Mouse (Mus musculus) lung, adult 2 months (tissue): ENCODE data around the gene Tex26. TPM values are rescaled to one million over a fixed set of nuclear protein-coding genes. Genes with fewer than 3 reads are reported as not detected.

Experiments
- DNase-seq: peaks from one replicate; pipeline ENCODE4 v3.0.0; 2022
- H3K4me1 ChIP-seq: fragments of 200-500 bp; 2 replicates; pipeline ENCODE4 v1.6.1; 2011; ENCODE audit warnings: low read length; ENCODE audit not compliant: control insufficient read depth, insufficient read depth
- H3K4me3 ChIP-seq: fragments of 200-500 bp; replicated peaks from 2 replicates; pipeline ENCODE3; 2011; ENCODE audit warnings: low read depth, mild to moderate bottlenecking, control low read depth, low read length; ENCODE audit errors: extremely low read depth
- CTCF ChIP-seq: fragments of 200-500 bp; IDR thresholded peaks from 2 replicates; pipeline ENCODE4 v1.5.1; 2011; ENCODE audit warnings: mild to moderate bottlenecking, low read length, control low read depth; ENCODE audit not compliant: insufficient read depth
- POLR2A ChIP-seq: fragments of 200-500 bp; IDR thresholded peaks from 2 replicates; pipeline ENCODE4 v1.6.1; 2011; ENCODE audit warnings: low read depth, mild to moderate bottlenecking, control low read depth, low read length, borderline replicate concordance; ENCODE audit errors: extremely low read depth
- WGBS: fragments of 180-500 bp; shearing (Covaris S2); methylation state at CpG from one replicate; pipeline ENCODE4 v1.1.7; 2018; 5-methylcytosine and 5-hydroxymethylcytosine counted together
- polyA plus RNA-seq: library from polyadenylated mRNA; depleted of rRNA; stranded (reverse); fragments of >200 nt; gene quantifications from 2 replicates; pipeline ENCODE4 v1.2.3, GENCODE M21; 2012

The Tex26 gene
- polyA plus RNA-seq, 1 experiment, result 1.5 TPM

DNA sequence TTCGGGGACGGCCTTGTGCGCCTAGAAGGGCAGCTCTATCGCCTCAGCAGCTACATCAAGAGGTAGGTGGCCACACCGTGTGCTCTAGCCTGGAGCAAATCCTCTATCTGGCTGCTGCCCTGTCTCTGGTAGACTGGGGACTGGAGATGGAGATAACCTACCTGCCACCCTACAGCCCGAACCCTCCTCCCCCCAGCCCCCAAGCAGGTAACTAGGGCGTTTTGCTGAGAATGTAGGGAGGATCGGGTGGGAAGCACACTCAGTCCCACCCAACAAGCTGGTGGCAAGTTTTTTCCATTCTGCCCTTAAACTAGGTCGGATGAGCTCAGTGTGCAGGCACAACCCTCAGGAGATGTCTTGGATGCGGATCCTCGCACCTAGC lies 27.3 kb upstream of the Tex26 start:
- Histone ChIP-seq H3K4me3 (peak overlapping the region; percentile 78), H3K4me1 (peaks cover 2% of the 10 kb centered on the region; the same call in 1 of the 2 replicates)
- 40% methylated on average over 11 of the region's 11 CpGs for WGBS
- no peak for DNase-seq
- TF ChIP-seq POLR2A (no peak), CTCF (no peak)

GRCm38 (mm10) chr5:149412671-149413070 lies 26.8 kb upstream of the Tex26 start:
- DNase-seq, result no peak
- 83% methylated on average over 10 of the region's 10 CpGs for WGBS
- peak overlapping the region; percentile 29 for H3K4me3 ChIP-seq
- TF ChIP-seq POLR2A, result no peak
- TF ChIP-seq CTCF, result no peak
- H3K4me1 ChIP-seq, result peaks cover 2% of the 10 kb centered on the region; the same call in 1 of the 2 replicates

GRCm38 (mm10) chr5:149414369-149415167 lies 24.9 kb upstream of the Tex26 start:
- no peak overlapping the region for H3K4me3 ChIP-seq
- no peak for DNase-seq
- 49% methylated on average over 9 of the region's 9 CpGs for WGBS
- TF ChIP-seq POLR2A, result no peak
- TF ChIP-seq CTCF, result no peak
- peaks cover 2% of the 10 kb centered on the region; the same call in 1 of the 2 replicates for H3K4me1 ChIP-seq

DNA sequence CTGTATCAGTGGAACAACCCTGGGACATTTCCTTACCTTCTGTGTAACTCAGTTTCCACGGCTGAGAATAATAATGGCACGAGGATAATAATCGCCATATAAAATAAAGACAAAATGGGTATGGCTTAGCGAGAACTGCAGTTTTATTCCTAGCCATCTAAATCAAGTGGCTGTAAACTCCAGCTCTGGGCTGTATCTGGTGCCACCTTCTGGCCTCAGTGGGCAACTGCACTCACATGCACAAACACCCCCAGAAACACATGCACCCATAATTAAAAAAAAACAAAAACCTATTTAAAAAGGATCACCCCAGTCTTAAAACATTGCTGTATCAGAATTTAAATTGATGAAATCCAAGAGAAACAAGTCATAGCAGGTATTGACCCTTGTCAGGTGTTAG lies 22.1 kb upstream of the Tex26 start:
- H3K4me1 ChIP-seq, result no peaks in the 10 kb centered on the region

GRCm38 (mm10) chr5:149426525-149426924 lies 12.9 kb upstream of the Tex26 start:
- WGBS, result 87% methylated on average over 3 of the region's 3 CpGs
- Histone ChIP-seq H3K4me3 (no peak overlapping the region), H3K4me1 (peaks cover 5% of the 10 kb centered on the region)
- DNase-seq, result no peak
- TF ChIP-seq CTCF, result no peak
- TF ChIP-seq POLR2A, result no peak

More for the DNA sequence above, 22.1 kb upstream of the Tex26 start:
- TF ChIP-seq CTCF, result peak; percentile 42; the same call in 1 of the 2 replicates
- no peak for TF ChIP-seq POLR2A
- WGBS, result 95% methylated on average over 4 of the region's 4 CpGs
- H3K4me3 ChIP-seq, result no peak overlapping the region
- DNase-seq, result no peak

- no peak for TF ChIP-seq CTCF
- no peak for TF ChIP-seq POLR2A
- H3K4me1 ChIP-seq, result peaks cover 5% of the 10 kb centered on the region
- H3K4me3 ChIP-seq, result no peak overlapping the region
- 91% methylated on average over 8 of the region's 8 CpGs for WGBS
- DNase-seq, result no peak
Observed at GRCm38 (mm10) chr5:149427277-149428060, 12.0 kb upstream of the Tex26 start.

DNA sequence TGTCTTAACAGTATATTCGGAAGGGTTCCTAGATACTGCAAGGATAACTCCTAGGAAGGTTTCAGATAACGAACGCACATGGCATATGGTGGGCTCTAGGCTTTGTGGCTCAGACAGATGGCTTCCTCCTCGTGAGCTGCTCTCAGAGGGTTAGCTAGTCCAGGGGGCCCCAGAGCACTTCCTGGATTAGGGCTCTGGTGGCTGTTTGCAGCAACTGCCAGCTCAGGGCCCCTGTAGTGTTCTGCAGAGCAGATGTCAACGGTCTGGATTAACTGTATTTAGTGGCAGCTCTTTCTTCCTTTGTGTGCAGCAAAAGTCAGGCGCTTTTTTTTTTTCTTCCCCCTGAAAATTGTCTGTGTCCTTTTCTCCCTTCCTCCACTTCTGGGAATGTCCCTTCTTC lies 11.1 kb upstream of the Tex26 start:
- peaks cover 5% of the 10 kb centered on the region for H3K4me1 ChIP-seq
- H3K4me3 ChIP-seq, result no peak overlapping the region
- DNase-seq, result no peak
- WGBS, result 25% methylated on average over 6 of the region's 6 CpGs
- TF ChIP-seq CTCF (no peak), POLR2A (no peak)

GRCm38 (mm10) chr5:149428810-149429255 lies 10.6 kb upstream of the Tex26 start:
- peak; percentile 72 for DNase-seq
- peaks cover 5% of the 10 kb centered on the region for H3K4me1 ChIP-seq
- 39% methylated on average over 2 of the region's 2 CpGs for WGBS
- TF ChIP-seq POLR2A, result no peak
- no peak for TF ChIP-seq CTCF
- no peak overlapping the region for H3K4me3 ChIP-seq

DNA sequence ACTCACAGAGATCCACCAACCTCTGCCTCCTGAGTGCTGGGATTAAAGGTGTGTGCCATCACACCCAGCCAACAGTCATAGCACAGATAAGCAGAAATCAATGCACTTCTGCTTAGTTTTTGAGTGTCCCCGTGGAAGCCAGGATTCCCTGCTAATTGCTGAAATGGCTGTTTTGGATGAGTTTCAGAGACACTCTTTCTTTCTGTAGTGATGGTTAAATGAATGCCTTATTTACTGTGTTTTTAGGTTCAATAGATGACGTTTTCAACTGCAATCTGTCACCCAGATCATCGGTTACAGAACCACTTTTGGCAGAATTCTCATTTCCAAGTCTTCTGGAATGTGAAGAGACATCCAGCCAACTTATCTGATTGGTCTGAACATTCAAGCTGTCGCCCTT lies 9.9 kb upstream of the Tex26 start:
- Histone ChIP-seq H3K4me1 (peaks cover 5% of the 10 kb centered on the region), H3K4me3 (no peak overlapping the region)
- no peak for TF ChIP-seq CTCF
- no peak for TF ChIP-seq POLR2A
- 66% methylated on average over 4 of the region's 4 CpGs for WGBS
- no peak for DNase-seq

DNA sequence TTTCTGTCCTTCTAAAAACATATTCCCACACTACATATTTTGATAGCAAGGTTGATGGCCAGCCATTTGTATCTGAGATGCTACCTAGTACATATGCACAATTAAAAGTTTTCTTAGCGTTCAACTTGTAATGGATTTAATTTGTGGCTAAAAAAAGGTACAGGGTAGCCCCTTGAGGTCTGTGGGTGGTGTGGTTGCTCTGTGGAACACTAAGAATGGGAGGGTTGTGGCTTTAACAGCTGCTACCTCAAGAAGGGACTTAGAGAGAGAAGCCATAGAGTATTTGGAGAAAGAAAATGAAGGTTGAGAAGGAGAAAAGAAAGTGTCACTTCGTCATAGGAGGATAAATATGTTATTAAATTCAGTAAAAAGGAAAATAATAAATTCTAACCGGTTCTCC lies 8.5 kb upstream of the Tex26 start:
- peaks cover 5% of the 10 kb centered on the region for H3K4me1 ChIP-seq
- DNase-seq, result no peak
- TF ChIP-seq POLR2A (no peak), CTCF (no peak)
- 83% methylated on average over 3 of the region's 3 CpGs for WGBS
- no peak overlapping the region for H3K4me3 ChIP-seq
